Mouse (Mus musculus): ENCODE measurements at regions not wholly inside any gene's neighbourhood (a gene's known extent, or its start where the extent isn't known, plus 50 kb on each side); places are given as distances from the start of the nearest gene placed in this dataset.

DNA sequence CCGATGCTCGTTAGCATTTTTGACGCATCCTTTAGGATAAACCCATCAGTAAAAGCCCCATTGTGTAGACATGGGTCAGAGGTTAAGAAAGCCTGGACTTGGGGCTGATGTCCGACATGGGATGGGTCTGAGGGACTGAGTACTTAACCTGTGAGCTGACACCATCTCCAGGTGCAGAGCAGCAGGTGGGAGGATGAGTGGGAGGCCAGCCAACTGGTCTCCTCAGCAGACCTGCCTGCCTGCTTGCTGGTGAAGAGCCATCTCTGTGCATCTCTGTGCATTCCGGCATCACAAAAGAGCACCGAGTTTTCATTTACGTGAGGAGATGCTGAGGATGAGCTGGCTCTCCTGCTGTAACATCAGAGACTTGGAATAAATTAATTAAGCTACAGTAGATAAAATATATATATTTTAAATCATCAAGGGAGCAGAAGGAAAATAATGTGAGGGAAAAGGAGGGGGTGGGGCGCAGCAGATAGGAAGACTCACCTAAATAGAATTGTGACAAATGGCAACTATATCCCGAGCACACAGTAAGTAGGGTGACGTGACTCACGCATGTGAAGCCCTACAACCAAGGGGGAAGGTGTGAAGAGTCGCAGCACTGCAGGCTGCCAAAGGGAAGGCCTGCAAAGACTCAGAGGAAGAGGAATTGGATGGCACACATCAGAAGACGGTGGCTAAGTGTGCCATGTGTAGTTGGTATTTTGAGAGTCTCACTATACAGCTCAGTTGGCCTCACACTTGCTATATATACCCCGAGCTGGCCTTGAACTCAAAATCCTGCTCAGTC lies 118.5 kb upstream of the Ces5a start:
- no peak for ATAC-seq (ENCODE audit: low FRiP score)
- no peak overlapping the region for H3K9ac ChIP-seq (replicated peaks)
- no peak overlapping the region for H3K4me2 ChIP-seq
- no peaks in the 10 kb centered on the region for H3K4me1 ChIP-seq
- no peak overlapping the region for H3K4me3 ChIP-seq (replicated peaks)
- H3K27ac ChIP-seq (replicated peaks), result no peak overlapping the region
- 82% methylated on average over 14 of the region's 14 CpGs for WGBS
- no peaks in the 10 kb centered on the region for H3K27me3 ChIP-seq (replicated peaks)
- no peaks in the 10 kb centered on the region for H3K36me3 ChIP-seq
- no peaks in the 10 kb centered on the region for H3K9me3 ChIP-seq (replicated peaks)

DNA sequence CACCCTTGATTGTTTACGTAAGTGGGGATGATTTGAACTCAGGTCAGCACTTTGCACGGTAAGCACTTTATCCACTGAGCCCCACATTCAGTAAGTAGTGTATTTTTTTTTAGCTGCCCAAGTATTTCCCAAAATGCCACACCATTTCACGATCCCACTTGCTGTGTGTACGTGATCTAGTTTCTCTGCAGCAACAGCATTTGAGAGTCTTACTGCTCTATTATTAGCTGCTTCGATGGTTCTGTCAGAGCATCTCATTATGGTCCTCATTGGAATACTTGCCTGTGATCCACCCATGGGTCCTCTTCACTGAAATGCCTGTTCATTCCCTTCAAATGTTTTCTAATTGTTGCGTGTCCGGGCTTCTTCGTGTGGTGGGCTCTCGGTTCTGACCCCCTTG lies 120.1 kb upstream of the Ces5a start:
- ATAC-seq (ENCODE audit: low FRiP score), result no peak
- H3K9me3 ChIP-seq (replicated peaks), result no peaks in the 10 kb centered on the region
- no peaks in the 10 kb centered on the region for H3K4me1 ChIP-seq
- no peaks in the 10 kb centered on the region for H3K27me3 ChIP-seq (replicated peaks)
- H3K4me3 ChIP-seq (replicated peaks), result no peak overlapping the region
- H3K27ac ChIP-seq (replicated peaks), result no peak overlapping the region
- no peak overlapping the region for H3K9ac ChIP-seq (replicated peaks)
- no peaks in the 10 kb centered on the region for H3K36me3 ChIP-seq
- WGBS, result 68% methylated on average over 9 of the region's 9 CpGs
- H3K4me2 ChIP-seq, result no peak overlapping the region

DNA sequence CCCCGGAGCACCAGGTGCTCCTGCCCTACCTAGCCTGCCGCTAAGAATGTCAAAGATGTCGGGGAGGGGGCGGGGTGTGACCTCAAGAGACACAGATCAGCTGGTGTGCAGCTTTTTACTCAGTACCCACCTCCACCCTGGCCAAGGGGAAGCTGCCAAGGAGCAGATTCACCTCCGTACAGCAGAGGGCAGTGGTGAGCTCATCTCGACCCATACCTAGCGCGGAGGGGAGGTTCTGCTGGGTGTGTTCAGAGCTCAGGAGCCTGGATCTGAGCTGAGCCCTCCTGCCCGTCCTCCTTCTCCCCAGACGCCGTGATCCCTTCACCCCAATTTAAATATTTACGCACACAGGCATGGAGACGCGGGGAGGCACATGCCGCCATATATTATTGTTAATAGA lies 126.1 kb upstream of the Ces5a start:
- ATAC-seq (ENCODE audit: low FRiP score), result peak; percentile 94
- Histone ChIP-seq H3K4me2 (peak overlapping the region; percentile 65), H3K27ac (replicated peaks) (no peak overlapping the region), H3K9ac (replicated peaks) (peak overlapping the region; percentile 43; the same call in 1 of the 2 replicates), H3K36me3 (no peaks in the 10 kb centered on the region), H3K4me1 (peaks cover 11% of the 10 kb centered on the region), H3K27me3 (replicated peaks) (no peaks in the 10 kb centered on the region), H3K4me3 (replicated peaks) (peak overlapping the region; percentile 35), H3K9me3 (replicated peaks) (no peaks in the 10 kb centered on the region)
- WGBS, result 5% methylated on average over 15 of the region's 15 CpGs

DNA sequence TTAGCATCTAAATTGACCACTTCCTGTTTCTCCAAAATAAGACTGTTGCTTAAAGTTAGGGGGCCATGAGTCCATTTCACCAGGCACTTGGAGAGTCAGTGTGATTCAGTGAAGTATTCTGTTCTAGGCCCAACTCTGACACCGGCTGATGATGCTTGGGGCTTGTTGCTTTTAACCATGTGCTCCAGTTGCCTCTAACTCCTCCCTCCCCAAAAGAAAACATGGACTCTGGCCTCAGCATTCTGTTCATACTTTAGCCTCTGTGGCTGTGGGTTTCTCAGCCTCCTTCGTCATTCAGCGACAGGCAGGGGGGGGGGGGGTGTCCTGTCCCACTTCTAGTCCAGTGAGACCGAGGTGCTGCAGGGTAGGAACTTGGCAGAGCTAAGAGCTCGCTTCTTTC lies 126.6 kb upstream of the Ces5a start:
- WGBS, result 72% methylated on average over 5 of the region's 5 CpGs
- ATAC-seq (ENCODE audit: low FRiP score), result peak; percentile 17; the same call in 1 of the 2 replicates
- no peak overlapping the region; the same call in 1 of the 2 replicates for H3K9ac ChIP-seq (replicated peaks)

DNA sequence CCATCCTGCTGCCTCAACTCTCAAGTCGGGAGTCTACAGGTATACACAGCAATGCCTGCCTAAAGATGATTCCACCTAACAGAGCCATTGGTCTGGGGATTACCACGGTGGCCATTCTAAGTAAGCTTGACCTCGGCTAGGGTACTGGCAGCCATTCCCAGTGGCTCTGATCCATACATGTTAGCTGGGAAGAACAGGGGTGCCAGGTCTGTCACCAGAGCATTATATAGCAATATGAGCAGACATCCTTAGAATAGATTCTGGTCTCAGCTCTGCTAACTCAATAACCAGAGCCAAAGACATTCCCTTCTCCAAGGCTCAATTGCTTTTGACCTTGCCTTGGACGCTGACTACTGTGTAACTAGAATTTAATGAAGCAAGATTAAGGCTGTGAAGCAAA lies 128.2 kb upstream of the Ces5a start:
- Histone ChIP-seq H3K4me2 (no peak overlapping the region), H3K36me3 (no peaks in the 10 kb centered on the region), H3K9ac (replicated peaks) (no peak overlapping the region), H3K27ac (replicated peaks) (no peak overlapping the region), H3K27me3 (replicated peaks) (no peaks in the 10 kb centered on the region), H3K4me1 (peaks cover 11% of the 10 kb centered on the region), H3K9me3 (replicated peaks) (no peaks in the 10 kb centered on the region), H3K4me3 (replicated peaks) (no peak overlapping the region)
- ATAC-seq (ENCODE audit: low FRiP score), result no peak
- WGBS, result 94% methylated on average over 4 of the region's 4 CpGs

More for the DNA sequence above, 126.6 kb upstream of the Ces5a start:
- Histone ChIP-seq H3K4me2 (peak overlapping the region; percentile 65), H3K27ac (replicated peaks) (no peak overlapping the region), H3K36me3 (no peaks in the 10 kb centered on the region), H3K9me3 (replicated peaks) (no peaks in the 10 kb centered on the region), H3K4me1 (peaks cover 11% of the 10 kb centered on the region), H3K27me3 (replicated peaks) (no peaks in the 10 kb centered on the region), H3K4me3 (replicated peaks) (peak overlapping the region; percentile 35)

DNA sequence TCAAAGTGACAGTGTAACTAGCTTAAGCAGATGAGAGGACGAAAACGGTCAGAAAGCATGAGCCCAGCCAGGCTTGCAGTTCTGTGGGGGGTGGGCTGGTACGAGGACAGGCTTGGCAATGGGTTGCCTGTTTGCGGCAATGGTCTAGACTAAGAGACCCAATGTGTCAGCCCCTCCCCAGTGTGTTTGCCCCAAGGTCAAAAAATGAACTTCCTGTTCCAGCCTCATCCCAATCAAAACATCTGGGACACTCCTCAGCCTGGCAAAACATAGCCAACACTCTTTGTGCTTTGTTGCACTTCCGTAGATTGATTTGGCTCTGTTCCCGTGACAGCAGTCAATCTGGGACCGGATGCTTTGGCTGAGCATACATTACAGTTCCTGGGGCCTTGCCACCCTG lies 132.7 kb upstream of the Ces5a start:
- no peaks in the 10 kb centered on the region for H3K36me3 ChIP-seq
- ATAC-seq (ENCODE audit: low FRiP score), result no peak
- no peak overlapping the region for H3K9ac ChIP-seq (replicated peaks)
- 66% methylated on average over 7 of the region's 7 CpGs for WGBS
- H3K9me3 ChIP-seq (replicated peaks), result no peaks in the 10 kb centered on the region
- H3K4me1 ChIP-seq, result no peaks in the 10 kb centered on the region
- H3K27me3 ChIP-seq (replicated peaks), result no peaks in the 10 kb centered on the region
- H3K4me3 ChIP-seq (replicated peaks), result no peak overlapping the region
- no peak overlapping the region for H3K27ac ChIP-seq (replicated peaks)
- no peak overlapping the region for H3K4me2 ChIP-seq

DNA sequence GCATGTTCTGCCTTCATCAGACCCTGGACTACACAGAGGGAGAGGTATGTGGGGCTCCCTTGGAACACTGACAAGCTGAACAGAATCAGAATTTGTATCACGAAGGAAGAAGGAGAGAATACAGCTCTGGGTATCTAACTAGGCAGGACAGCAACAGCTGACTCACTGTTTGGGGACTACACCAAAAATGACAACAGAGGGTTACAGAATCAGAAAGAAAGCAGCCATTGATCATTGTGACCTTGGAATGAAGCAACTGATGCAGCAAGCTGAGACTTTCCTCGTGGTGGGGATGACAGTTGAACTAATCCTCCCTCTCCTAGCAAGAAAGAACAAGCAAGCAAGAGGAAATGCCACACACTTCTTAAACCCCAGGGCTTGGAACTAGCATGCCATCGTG lies 135.0 kb upstream of the Gnao1 start:
- WGBS, result 78% methylated on average over 3 of the region's 3 CpGs
- Histone ChIP-seq H3K27ac (replicated peaks) (no peak overlapping the region), H3K4me2 (no peak overlapping the region), H3K4me3 (replicated peaks) (no peak overlapping the region), H3K27me3 (replicated peaks) (no peaks in the 10 kb centered on the region), H3K36me3 (no peaks in the 10 kb centered on the region), H3K9me3 (replicated peaks) (no peaks in the 10 kb centered on the region), H3K4me1 (no peaks in the 10 kb centered on the region), H3K9ac (replicated peaks) (no peak overlapping the region)
- ATAC-seq (ENCODE audit: low FRiP score), result no peak

DNA sequence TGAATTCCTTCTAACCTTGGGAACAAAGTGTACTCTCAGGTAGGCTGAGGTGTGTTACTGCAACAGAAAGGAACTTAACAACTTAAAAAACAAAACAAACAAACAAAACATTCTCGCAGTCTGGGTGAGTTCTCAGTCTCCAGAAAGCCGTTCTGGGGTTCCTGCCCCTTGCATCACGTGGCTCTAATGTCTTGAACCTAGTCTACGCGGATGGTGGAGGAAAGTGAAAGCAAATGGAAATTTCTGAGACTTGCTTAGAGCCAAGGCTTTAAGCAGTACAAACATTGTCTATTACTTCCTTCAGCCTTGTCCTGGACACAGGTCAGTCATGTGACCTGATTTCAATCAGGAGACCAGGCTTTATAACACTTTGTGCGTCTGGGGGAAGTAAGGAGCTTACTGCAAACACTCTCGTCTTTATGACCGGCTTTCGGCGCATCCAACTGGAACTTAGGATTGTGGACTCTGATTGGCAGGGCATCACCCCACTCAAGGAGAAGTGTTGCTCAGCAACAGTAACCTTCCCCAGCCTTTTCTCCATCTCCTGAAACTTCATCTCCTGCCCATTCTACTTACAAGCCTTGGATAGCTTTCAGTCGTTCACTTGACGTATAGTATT lies 125.9 kb upstream of the Gnao1 start:
- Histone ChIP-seq H3K27me3 (replicated peaks) (no peaks in the 10 kb centered on the region), H3K36me3 (no peaks in the 10 kb centered on the region), H3K9ac (replicated peaks) (no peak overlapping the region), H3K4me2 (no peak overlapping the region), H3K4me3 (replicated peaks) (no peak overlapping the region), H3K4me1 (peaks cover 4% of the 10 kb centered on the region), H3K9me3 (replicated peaks) (no peaks in the 10 kb centered on the region), H3K27ac (replicated peaks) (no peak overlapping the region)
- 85% methylated on average over 12 of the region's 12 CpGs for WGBS
- ATAC-seq (ENCODE audit: low FRiP score), result no peak

DNA sequence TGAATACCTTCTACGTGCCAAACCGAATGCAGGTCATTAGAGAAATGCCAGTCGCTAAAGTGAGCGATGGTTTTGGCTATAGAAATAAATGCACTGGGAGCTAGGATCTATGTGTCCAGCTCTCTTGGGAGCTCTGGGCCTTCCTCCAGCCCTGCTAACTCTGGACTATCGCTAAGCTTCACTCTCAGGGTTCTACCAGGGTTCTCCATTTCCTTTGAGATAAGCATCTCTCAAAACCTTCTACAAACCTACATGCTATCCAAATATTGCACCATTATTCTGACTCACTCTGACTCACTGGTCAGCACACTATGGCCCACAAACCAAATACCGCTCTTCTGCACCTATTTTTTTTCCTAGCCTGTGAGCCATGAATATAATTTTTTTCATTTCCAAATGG lies 125.4 kb upstream of the Gnao1 start:
- Histone ChIP-seq H3K9me3 (replicated peaks) (no peaks in the 10 kb centered on the region), H3K27ac (replicated peaks) (no peak overlapping the region), H3K27me3 (replicated peaks) (no peaks in the 10 kb centered on the region), H3K4me3 (replicated peaks) (no peak overlapping the region), H3K9ac (replicated peaks) (no peak overlapping the region), H3K4me2 (no peak overlapping the region), H3K36me3 (no peaks in the 10 kb centered on the region), H3K4me1 (peaks cover 9% of the 10 kb centered on the region)
- 97% methylated on average over 6 of the region's 6 CpGs for WGBS
- no peak for ATAC-seq (ENCODE audit: low FRiP score)

DNA sequence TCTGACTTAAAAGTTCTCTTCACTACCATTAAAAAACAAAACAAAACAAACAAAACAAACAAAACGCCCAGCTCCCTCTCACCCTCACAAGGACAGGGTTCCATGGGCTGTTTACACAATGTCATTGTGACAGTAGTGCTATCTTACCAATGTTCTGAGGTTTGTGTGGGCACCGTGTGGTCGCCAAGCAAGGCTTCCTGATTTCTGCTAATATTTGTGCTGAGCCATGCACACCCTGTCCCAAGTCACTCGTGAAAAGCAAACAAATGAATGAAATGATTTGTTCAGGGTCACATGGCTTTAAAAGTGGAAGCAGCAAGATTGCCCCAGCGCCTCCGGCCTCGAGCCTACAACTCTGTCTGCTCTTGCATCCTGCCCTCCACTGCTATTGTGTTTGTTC lies 120.9 kb upstream of the Gnao1 start:
- Histone ChIP-seq H3K9me3 (replicated peaks) (no peaks in the 10 kb centered on the region), H3K27ac (replicated peaks) (peak overlapping the region; percentile 69), H3K27me3 (replicated peaks) (no peaks in the 10 kb centered on the region), H3K36me3 (no peaks in the 10 kb centered on the region), H3K4me1 (peaks cover 11% of the 10 kb centered on the region), H3K4me2 (no peak overlapping the region), H3K9ac (replicated peaks) (no peak overlapping the region), H3K4me3 (replicated peaks) (no peak overlapping the region)
- 41% methylated on average over 7 of the region's 7 CpGs for WGBS
- no peak for ATAC-seq (ENCODE audit: low FRiP score)

DNA sequence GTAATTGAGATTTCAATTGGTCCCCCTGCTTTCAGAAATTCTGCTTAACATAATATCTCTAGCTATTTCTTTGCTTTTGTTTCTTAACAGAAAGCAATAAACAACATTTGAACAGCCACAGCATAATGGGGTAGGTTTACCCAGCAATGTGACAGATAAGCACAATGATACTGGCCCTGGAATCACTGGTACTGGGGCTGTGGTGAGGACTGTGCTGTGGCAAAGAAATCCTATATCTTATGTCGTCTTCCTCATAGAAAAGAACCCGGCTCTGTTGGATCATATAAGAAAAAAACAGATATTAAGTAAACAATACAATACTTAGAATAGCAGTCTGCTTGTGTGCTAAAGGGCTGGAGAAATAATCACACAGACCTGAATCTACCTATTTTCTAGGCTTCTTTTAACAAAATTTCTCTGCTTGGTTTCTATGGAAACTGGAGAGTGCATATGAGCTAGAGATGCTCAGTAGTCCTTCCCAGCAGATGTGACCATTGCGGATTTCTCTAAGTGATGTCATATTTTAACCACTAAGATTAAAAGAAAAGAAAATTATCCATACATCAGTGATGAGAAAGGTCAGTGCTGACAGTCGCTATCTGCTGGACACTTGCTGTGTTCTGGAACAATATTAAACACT lies 119.8 kb upstream of the Gnao1 start:
- no peak; the same call in 1 of the 2 replicates for ATAC-seq (ENCODE audit: low FRiP score)
- WGBS, result 81% methylated on average over 4 of the region's 4 CpGs
- no peaks in the 10 kb centered on the region for H3K36me3 ChIP-seq
- H3K4me2 ChIP-seq, result no peak overlapping the region
- no peak overlapping the region for H3K9ac ChIP-seq (replicated peaks)
- no peaks in the 10 kb centered on the region for H3K27me3 ChIP-seq (replicated peaks)
- peak overlapping the region; percentile 69; the same call in 1 of the 2 replicates for H3K27ac ChIP-seq (replicated peaks)
- H3K9me3 ChIP-seq (replicated peaks), result no peaks in the 10 kb centered on the region
- H3K4me1 ChIP-seq, result peaks cover 11% of the 10 kb centered on the region
- H3K4me3 ChIP-seq (replicated peaks), result no peak overlapping the region

DNA sequence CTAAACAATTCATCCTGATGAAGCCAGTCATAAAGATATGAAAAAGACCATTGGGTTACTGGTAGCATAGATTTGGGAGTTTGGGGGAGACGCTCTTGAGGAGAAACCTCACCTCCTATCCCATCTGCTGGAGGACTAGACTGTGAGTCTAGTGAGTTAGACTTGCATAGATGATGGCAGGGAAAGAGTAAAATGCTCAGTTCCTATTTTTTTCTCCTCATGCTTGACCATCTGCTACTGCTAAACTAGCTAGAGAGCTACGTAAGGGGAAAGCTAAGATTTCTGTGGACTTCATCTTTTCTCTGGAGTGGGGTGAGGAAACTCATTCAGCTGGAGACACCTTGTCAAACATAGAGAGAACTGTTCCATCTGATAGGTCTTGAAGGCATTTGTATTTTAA lies 118.4 kb upstream of the Gnao1 start:
- WGBS, result 92% methylated on average over 2 of the region's 2 CpGs
- Histone ChIP-seq H3K4me1 (peaks cover 11% of the 10 kb centered on the region), H3K36me3 (no peaks in the 10 kb centered on the region), H3K4me3 (replicated peaks) (no peak overlapping the region), H3K27ac (replicated peaks) (no peak overlapping the region), H3K27me3 (replicated peaks) (no peaks in the 10 kb centered on the region), H3K9ac (replicated peaks) (no peak overlapping the region), H3K4me2 (no peak overlapping the region), H3K9me3 (replicated peaks) (no peaks in the 10 kb centered on the region)
- no peak for ATAC-seq (ENCODE audit: low FRiP score)
